Mouse (Mus musculus) ES-Bruce4 (cell line): ENCODE data around the gene Atxn2.
"Not testable (repeated sequence)": the region's sequence is repeated elsewhere in the genome, so short reads cannot be mapped to it uniquely, and the experiment has no call there.

Experiments used
- CTCF ChIP-seq: IDR thresholded peaks from one replicate; pipeline ENCODE4 v1.8.1; 2011; ENCODE audit warnings: low read depth, low read length
- EP300 ChIP-seq: IDR thresholded peaks from 2 replicates; pipeline ENCODE4 v1.6.1; 2011; ENCODE audit warnings: low read depth, low read length; ENCODE audit not compliant: insufficient read depth
- POLR2A ChIP-seq: IDR thresholded peaks from one replicate; pipeline ENCODE4 v1.8.1; 2011; ENCODE audit warnings: low read length; ENCODE audit not compliant: insufficient read depth

DNA sequence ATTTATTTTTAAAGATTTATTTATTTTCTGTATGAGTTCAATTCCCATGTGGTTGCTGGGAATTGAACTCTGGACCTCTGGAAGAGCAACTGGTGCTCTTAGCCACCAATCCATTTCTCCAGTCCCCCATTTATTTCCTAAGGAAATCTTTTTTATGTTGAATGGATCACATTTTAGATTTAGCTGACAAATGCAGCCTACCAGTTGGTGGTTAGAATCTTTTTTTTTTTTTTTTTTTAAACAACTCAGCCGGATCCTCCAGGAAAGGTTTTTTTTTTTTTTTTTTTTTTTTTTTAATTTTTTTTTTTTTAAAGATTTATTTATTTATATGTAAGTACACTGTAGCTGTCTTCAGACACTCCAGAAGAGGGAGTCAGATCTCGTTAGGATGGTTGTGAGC lies 27.0 kb downstream of the Atxn2 start:
- TF ChIP-seq POLR2A, EP300, CTCF: not testable (repeated sequence)
